Mouse (Mus musculus) C2C12 (cell line): Measurements from ENCODE around the gene Wipf2. TPM values are rescaled to one million over a fixed set of nuclear protein-coding genes. Genes with fewer than 3 reads are reported as not detected.

Experiments used
- H3K27me3 ChIP-seq: one replicate; pipeline ENCODE4 v1.6.1; 2011; ENCODE audit not compliant: control insufficient read depth, insufficient read depth, insufficient read length
- H3K36me3 ChIP-seq: one replicate; pipeline ENCODE4 v1.6.1; 2011; ENCODE audit not compliant: control insufficient read depth, insufficient read depth
- H3K4me3 ChIP-seq: one replicate; pipeline ENCODE4 v1.5.1; 2011; ENCODE audit warnings: mild to moderate bottlenecking, control low read depth; ENCODE audit not compliant: poor library complexity, insufficient read depth, severe bottlenecking
- H3K79me2 ChIP-seq: one replicate; pipeline ENCODE4 v1.6.1; 2011; ENCODE audit not compliant: control insufficient read depth, insufficient read depth
- H3K79me3 ChIP-seq: one replicate; pipeline ENCODE4 v1.6.1; 2011; ENCODE audit warnings: low read depth, control low read depth
- H3ac ChIP-seq: one replicate; pipeline ENCODE3; 2011; ENCODE audit warnings: low read depth; ENCODE audit not compliant: control insufficient read depth, insufficient read length
- CEBPB ChIP-seq: IDR thresholded peaks from one replicate; pipeline ENCODE4 v1.6.1; 2011; ENCODE audit warnings: low read depth, mild to moderate bottlenecking, control low read depth, moderate library complexity
- CTCF ChIP-seq: IDR thresholded peaks from one replicate; pipeline ENCODE4 v1.5.1; 2011; ENCODE audit not compliant: control insufficient read depth, insufficient read depth, insufficient read length
- FOSL1 ChIP-seq: IDR thresholded peaks from one replicate; pipeline ENCODE4 v1.8.0; 2011; ENCODE audit warnings: mild to moderate bottlenecking, low read length; ENCODE audit not compliant: poor library complexity, insufficient read depth, severe bottlenecking
- MAX ChIP-seq: IDR thresholded peaks from one replicate; pipeline ENCODE4 v1.6.1; 2011; ENCODE audit warnings: mild to moderate bottlenecking, control low read depth
- MYOD1 ChIP-seq: IDR thresholded peaks from one replicate; pipeline ENCODE4 v1.6.1; 2011; ENCODE audit warnings: low read depth; ENCODE audit not compliant: control insufficient read depth, insufficient read length
- MYOG ChIP-seq: IDR thresholded peaks from one replicate; pipeline ENCODE4 v1.6.1; 2011; ENCODE audit not compliant: control insufficient read depth, insufficient read length; ENCODE audit errors: extremely low read depth
- USF1 ChIP-seq: IDR thresholded peaks from one replicate; pipeline ENCODE4 v1.6.1; 2011; ENCODE audit warnings: low read depth, mild to moderate bottlenecking, control low read depth, moderate library complexity
- polyA plus RNA-seq: library from polyadenylated mRNA; unstranded; fragments of >200 nt; fragmentation: generic; extraction: Trizol; gene quantifications from one replicate; pipeline ENCODE4 v1.2.1, GENCODE M21; 2012; ENCODE audit warnings: missing spikeins

Gene Wipf2
- polyA plus RNA-seq, 1 experiment, result 4.5 TPM

- Histone ChIP-seq H3K4me3 (no peak overlapping the region), H3K79me3 (no peaks in the 10 kb centered on the region)
These were observed 61.9 kb downstream of the Wipf2 start for GRCm38 (mm10) chr11:98925265-98925721.

DNA sequence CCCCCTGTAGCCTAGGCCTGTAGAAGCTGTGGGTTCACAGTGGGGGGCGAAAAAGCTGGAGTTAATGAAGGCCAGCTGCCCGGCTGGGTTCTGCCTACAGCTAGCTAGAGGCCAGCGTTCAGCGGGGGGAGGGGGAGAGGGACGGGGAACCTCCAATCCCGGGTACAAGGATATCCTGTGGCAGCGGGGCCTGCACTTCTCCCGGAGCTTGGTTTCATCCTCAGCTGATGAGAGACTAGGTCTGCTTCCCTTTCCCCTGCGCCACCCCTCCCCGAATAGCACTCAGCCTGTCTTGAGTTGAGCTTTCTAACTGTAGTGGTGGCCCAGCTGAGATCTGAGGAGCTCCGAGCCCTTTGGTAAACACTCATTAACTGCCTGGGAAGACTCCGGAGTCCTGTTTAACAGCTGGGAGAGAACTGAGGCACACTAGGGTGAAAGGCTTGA lies 62.5 kb downstream of the Wipf2 start:
- Histone ChIP-seq H3K79me3 (no peaks in the 10 kb centered on the region), H3K36me3 (peaks cover 31% of the 10 kb centered on the region), H3K27me3 (no peaks in the 10 kb centered on the region), H3K4me3 (no peak overlapping the region), H3K79me2 (no peaks in the 10 kb centered on the region), H3ac (no peak overlapping the region)
- TF ChIP-seq USF1, result no peak
- no peak for TF ChIP-seq CTCF
- TF ChIP-seq FOSL1, result no peak
- TF ChIP-seq MYOG, result no peak
- TF ChIP-seq MAX, result no peak
- TF ChIP-seq CEBPB, result no peak

More at GRCm38 (mm10) chr11:98925265-98925721, 61.9 kb downstream of the Wipf2 start:
- no peak for TF ChIP-seq MYOD1
- TF ChIP-seq MAX, result no peak
- TF ChIP-seq CEBPB, result no peak
- no peak overlapping the region for H3ac ChIP-seq
- peaks cover 37% of the 10 kb centered on the region for H3K36me3 ChIP-seq
- H3K79me2 ChIP-seq, result no peaks in the 10 kb centered on the region
- H3K27me3 ChIP-seq, result no peaks in the 10 kb centered on the region

- TF ChIP-seq CTCF, result no peak
- no peak for TF ChIP-seq MAX
- no peak for TF ChIP-seq MYOD1
- TF ChIP-seq FOSL1, result no peak
- no peak for TF ChIP-seq MYOG
- TF ChIP-seq CEBPB, result no peak
- no peak for TF ChIP-seq USF1
- Histone ChIP-seq H3K36me3 (peaks cover 24% of the 10 kb centered on the region), H3K79me3 (no peaks in the 10 kb centered on the region), H3ac (no peak overlapping the region), H3K4me3 (no peak overlapping the region), H3K79me2 (no peaks in the 10 kb centered on the region), H3K27me3 (no peaks in the 10 kb centered on the region)
These were observed 63.1 kb downstream of the Wipf2 start for GRCm38 (mm10) chr11:98926553-98926952.

- Histone ChIP-seq H3K36me3 (peaks cover 18% of the 10 kb centered on the region), H3K79me2 (no peaks in the 10 kb centered on the region), H3ac (no peak within 1 kb of the TSS), H3K27me3 (no peaks in the 10 kb centered on the region), H3K79me3 (no peaks in the 10 kb centered on the region), H3K4me3 (no peak within 1 kb of the TSS)
- no peak for TF ChIP-seq MAX
- TF ChIP-seq FOSL1, result no peak
- no peak for TF ChIP-seq CTCF
- no peak for TF ChIP-seq MYOG
- TF ChIP-seq CEBPB, result no peak
- TF ChIP-seq USF1, result no peak
- no peak for TF ChIP-seq MYOD1
These were observed 64.1 kb downstream of the Wipf2 start, which contains the start of gene Rara for GRCm38 (mm10) chr11:98927438-98928076. TSS of gene Rara (plus strand) at chr11:98927818.

- no peak overlapping the region for H3ac ChIP-seq
- no peak for TF ChIP-seq MYOG
- no peak overlapping the region for H3K4me3 ChIP-seq
- no peaks in the 10 kb centered on the region for H3K27me3 ChIP-seq
- H3K36me3 ChIP-seq, result peaks cover 10% of the 10 kb centered on the region
- no peaks in the 10 kb centered on the region for H3K79me3 ChIP-seq
- H3K79me2 ChIP-seq, result no peaks in the 10 kb centered on the region
These were observed 64.9 kb downstream of the Wipf2 start for GRCm38 (mm10) chr11:98928186-98928893.

DNA sequence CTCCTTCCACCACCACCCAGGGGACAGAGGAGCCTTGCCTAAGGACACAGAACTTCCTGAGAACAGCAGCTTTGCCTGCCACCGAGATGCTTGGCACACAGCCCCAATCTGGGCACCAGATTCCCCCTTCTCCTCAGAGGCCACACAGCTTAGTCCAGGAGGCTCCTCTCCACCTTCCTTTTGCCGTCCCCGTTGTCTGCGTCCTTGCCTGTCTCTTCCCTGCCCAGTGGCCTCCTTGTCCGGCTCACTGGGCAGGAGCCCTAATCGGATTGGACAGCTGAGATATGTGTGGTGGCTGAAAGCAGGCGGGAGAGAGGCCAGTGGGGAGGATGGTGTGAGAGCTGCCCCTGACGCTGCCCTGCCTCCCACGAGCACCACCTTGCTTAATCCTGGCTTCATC lies 66.1 kb downstream of the Wipf2 start:
- Histone ChIP-seq H3K79me3 (no peaks in the 10 kb centered on the region), H3K27me3 (no peaks in the 10 kb centered on the region), H3K4me3 (no peak overlapping the region), H3K79me2 (peaks cover 7% of the 10 kb centered on the region), H3ac (peak overlapping the region; percentile 22), H3K36me3 (peaks cover under 1% of the 10 kb centered on the region)
- TF ChIP-seq FOSL1 (no peak), CEBPB (no peak), MAX (no peak), USF1 (no peak), MYOD1 (no peak), MYOG (no peak), CTCF (no peak)
